Mouse (Mus musculus): ENCODE measurements at regions not wholly inside any gene's neighbourhood (a gene's known extent, or its start where the extent isn't known, plus 50 kb on each side); places are given as distances from the start of the nearest gene placed in this dataset.

GRCm38 (mm10) chr6:127349479-127350110, 97.0 kb upstream of the Parp11 start:
- no peak for TF ChIP-seq CTCF (IDR thresholded peaks at IDR 0.05)
- no peak for TF ChIP-seq EP300 (IDR thresholded peaks at IDR 0.05)

Measured in lung, postnatal 0 days (tissue).